Mouse (Mus musculus) gastrocnemius, adult 2 months (tissue): Measurements from ENCODE around the gene Crp. TPM values are rescaled to one million over a fixed set of nuclear protein-coding genes. Genes with fewer than 3 reads are reported as not detected.

ENCODE experiments used
- DNase-seq: peaks from one replicate; pipeline ENCODE4 v3.0.0; 2022
- H3K27ac ChIP-seq: fragments of 200-600 bp; 2 replicates; pipeline ENCODE4 v1.8.1; 2022; ENCODE audit warnings: mild to moderate bottlenecking
- H3K4me3 ChIP-seq: fragments of 200-600 bp; 2 replicates; pipeline ENCODE4 v1.8.1; 2022; ENCODE audit warnings: mild to moderate bottlenecking, moderate library complexity
- CTCF ChIP-seq: fragments of 200-600 bp; IDR thresholded peaks from 2 replicates; pipeline ENCODE4 v1.8.1; 2022; ENCODE audit warnings: antibody characterized with exemption, mild to moderate bottlenecking, moderate library complexity
- intact Hi-C: fragments of 180-260 bp; cut with DNase I; formaldehyde crosslinking; loops from one replicate; pipeline ENCODE4 v1.15.1; 2025
- long read RNA-seq, 2 experiments: library from polyadenylated mRNA; stranded (forward); transcript quantifications; one replicate each; pipeline ENCODE4 v2.0.0; 2021
- total RNA-seq, 2 experiments: library from RNA; stranded (reverse); gene quantifications; 2 replicates each; pipeline ENCODE4 v1.2.3; 2021

Crp gene
- under 1 TPM in 1 of 2 experiments, not detected in 1; 0.14 TPM for total RNA-seq
- long read RNA-seq, experiment 1: 0 reads
- long read RNA-seq, experiment 2: 0 reads

- no peak for TF ChIP-seq CTCF
- DNase-seq: no peak
- Histone ChIP-seq H3K27ac (no peak within 1 kb of the TSS), H3K4me3 (no peak within 1 kb of the TSS)
- intact Hi-C loops: no loop called here
Observed at GRCm38 (mm10) chr1:172697844-172698243, at the start of gene Crp. Crp (plus strand) TSS chr1:172698055.

GRCm38 (mm10) chr1:172649396-172649795 lies 48.5 kb upstream of the Crp start:
- H3K4me3 ChIP-seq: no peak overlapping the region
- intact Hi-C loops: no loop called here
- no peak for DNase-seq
- peak overlapping the region; percentile 78 for H3K27ac ChIP-seq
- TF ChIP-seq CTCF: no peak

GRCm38 (mm10) chr1:172650519-172651287 lies 47.2 kb upstream of the Crp start:
- DNase-seq: peak; percentile 56
- intact Hi-C loops: no loop called here

GRCm38 (mm10) chr1:172651288-172651987 lies 46.4 kb upstream of the Crp start:
- intact Hi-C loops: no loop called here

More at GRCm38 (mm10) chr1:172650519-172651287, 47.2 kb upstream of the Crp start:
- peak overlapping the region; percentile 78 for H3K27ac ChIP-seq
- peak; percentile 67 for TF ChIP-seq CTCF
- no peak overlapping the region for H3K4me3 ChIP-seq

GRCm38 (mm10) chr1:172652040-172652662 lies 45.7 kb upstream of the Crp start:
- no peak for TF ChIP-seq CTCF
- intact Hi-C loops: no loop called here
- H3K27ac ChIP-seq: peak overlapping the region; percentile 78
- peak overlapping the region; percentile 49 for H3K4me3 ChIP-seq
- no peak for DNase-seq

More at GRCm38 (mm10) chr1:172651288-172651987, 46.4 kb upstream of the Crp start:
- peak overlapping the region; percentile 78 for H3K27ac ChIP-seq
- H3K4me3 ChIP-seq: peak overlapping the region; percentile 49
- DNase-seq: peak; percentile 26
- no peak for TF ChIP-seq CTCF

GRCm38 (mm10) chr1:172653900-172654299 lies 44.0 kb upstream of the Crp start:
- TF ChIP-seq CTCF: no peak
- intact Hi-C loops: no loop called here
- Histone ChIP-seq H3K27ac (no peak overlapping the region), H3K4me3 (no peak overlapping the region)
- DNase-seq: no peak

GRCm38 (mm10) chr1:172657266-172657665 lies 40.6 kb upstream of the Crp start:
- Histone ChIP-seq H3K4me3 (no peak overlapping the region), H3K27ac (no peak overlapping the region)
- DNase-seq: no peak
- intact Hi-C loops: no loop called here
- no peak for TF ChIP-seq CTCF

- intact Hi-C loops: no loop called here
- Histone ChIP-seq H3K27ac (no peak overlapping the region), H3K4me3 (no peak overlapping the region)
- no peak for DNase-seq
- no peak for TF ChIP-seq CTCF
Observed at GRCm38 (mm10) chr1:172659688-172660087, 38.2 kb upstream of the Crp start.

GRCm38 (mm10) chr1:172665457-172665856 lies 32.4 kb upstream of the Crp start:
- no peak for TF ChIP-seq CTCF
- intact Hi-C loops: no loop called here
- DNase-seq: no peak
- Histone ChIP-seq H3K27ac (no peak overlapping the region), H3K4me3 (no peak overlapping the region)

- no peak for DNase-seq
- H3K4me3 ChIP-seq: no peak overlapping the region
- intact Hi-C loops: no loop called here
- TF ChIP-seq CTCF: no peak
- no peak overlapping the region for H3K27ac ChIP-seq
Observed at GRCm38 (mm10) chr1:172667597-172667996, 30.3 kb upstream of the Crp start.

- Histone ChIP-seq H3K4me3 (no peak overlapping the region), H3K27ac (no peak overlapping the region)
- TF ChIP-seq CTCF: no peak
- intact Hi-C loops: no loop called here
- no peak for DNase-seq
Observed at GRCm38 (mm10) chr1:172670716-172671115, 27.1 kb upstream of the Crp start.

- DNase-seq: no peak
- no peak overlapping the region for H3K27ac ChIP-seq
- no peak overlapping the region for H3K4me3 ChIP-seq
- intact Hi-C loops: no loop called here
- TF ChIP-seq CTCF: no peak
Observed at GRCm38 (mm10) chr1:172680742-172681141, 17.1 kb upstream of the Crp start.

- intact Hi-C loops: no loop called here
- no peak overlapping the region for H3K4me3 ChIP-seq
- no peak for TF ChIP-seq CTCF
- no peak for DNase-seq
- H3K27ac ChIP-seq: no peak overlapping the region
Observed at GRCm38 (mm10) chr1:172683551-172683950, 14.3 kb upstream of the Crp start.
